Mouse (Mus musculus) lung, postnatal 0 days (tissue): Measurements from ENCODE around the gene Ntrk2. TPM values are rescaled to one million over a fixed set of nuclear protein-coding genes. Genes with fewer than 3 reads are reported as not detected.
A peak's percentile ranks its signal among the peaks of the same experiment; 100 is the strongest.

Experiments
- ATAC-seq: fragments of 200-750 bp; cut with Nextera tagmentation; 2 replicates; pipeline ENCODE4 v1.8.0; 2017; ENCODE audit warnings: moderate library complexity
- DNase-seq: peaks from one replicate; pipeline ENCODE4 v3.0.0-alpha.2; 2016; ENCODE audit warnings: low spot score
- H3K27ac ChIP-seq: fragments of 300-500 bp; sonication (generic); 2 replicates; pipeline ENCODE4 v1.5.1; 2014; ENCODE audit warnings: antibody characterized with exemption, mild to moderate bottlenecking, low read length, mixed read lengths
- H3K27me3 ChIP-seq: fragments of 300-500 bp; sonication (generic); replicated peaks from 2 replicates; pipeline ENCODE4 v1.6.1; 2014; ENCODE audit warnings: low read length, mixed read lengths; ENCODE audit not compliant: insufficient read depth
- H3K36me3 ChIP-seq: fragments of 300-500 bp; sonication (generic); 2 replicates; pipeline ENCODE4 v1.6.1; 2014; ENCODE audit warnings: low read length, mixed read lengths; ENCODE audit not compliant: insufficient read depth
- H3K4me1 ChIP-seq: fragments of 300-500 bp; sonication (generic); 2 replicates; pipeline ENCODE4 v1.6.1; 2014; ENCODE audit warnings: antibody characterized with exemption, low read depth, low read length, mixed read lengths; ENCODE audit not compliant: insufficient read depth
- H3K4me2 ChIP-seq: fragments of 300-500 bp; sonication (generic); replicated peaks from 2 replicates; pipeline ENCODE4 v1.6.1; 2014; ENCODE audit warnings: low read depth, mild to moderate bottlenecking, low read length, moderate library complexity, mixed read lengths
- H3K4me3 ChIP-seq: fragments of 300-500 bp; sonication (generic); 2 replicates; pipeline ENCODE4 v1.5.1; 2014; ENCODE audit warnings: low read depth, low read length
- H3K9ac ChIP-seq: fragments of 300-500 bp; sonication (generic); replicated peaks from 2 replicates; pipeline ENCODE4 v1.6.1; 2014; ENCODE audit warnings: low read depth, mild to moderate bottlenecking
- H3K9me3 ChIP-seq: fragments of 300-500 bp; sonication (generic); 2 replicates; pipeline ENCODE4 v1.6.1; 2016; ENCODE audit warnings: low read length, mixed read lengths
- CTCF ChIP-seq: IDR thresholded peaks from 2 replicates; pipeline ENCODE4 v1.5.1; 2016; ENCODE audit warnings: antibody characterized with exemption, mild to moderate bottlenecking
- EP300 ChIP-seq: IDR thresholded peaks from 2 replicates; pipeline ENCODE4 v1.6.1; 2016; ENCODE audit warnings: antibody characterized with exemption, mild to moderate bottlenecking, control low read depth
- WGBS: fragments of 180-500 bp; shearing (Covaris S2); extraction: QIAGEN DNeasy Blood & Tissue Kit; methylation state at CpG from one replicate; pipeline ENCODE4 v1.1.7; 2014; 5-methylcytosine and 5-hydroxymethylcytosine counted together
- polyA plus RNA-seq: library from polyadenylated mRNA; unstranded; fragments of >200 nt; fragmentation: Nextera tagmentation; extraction: Ambion mirVana; gene quantifications from 2 replicates; pipeline ENCODE4 v1.2.1, GENCODE M21; 2015

The Ntrk2 gene
- polyA plus RNA-seq, 1 experiment from 2014 or later: 2.9 TPM

DNA sequence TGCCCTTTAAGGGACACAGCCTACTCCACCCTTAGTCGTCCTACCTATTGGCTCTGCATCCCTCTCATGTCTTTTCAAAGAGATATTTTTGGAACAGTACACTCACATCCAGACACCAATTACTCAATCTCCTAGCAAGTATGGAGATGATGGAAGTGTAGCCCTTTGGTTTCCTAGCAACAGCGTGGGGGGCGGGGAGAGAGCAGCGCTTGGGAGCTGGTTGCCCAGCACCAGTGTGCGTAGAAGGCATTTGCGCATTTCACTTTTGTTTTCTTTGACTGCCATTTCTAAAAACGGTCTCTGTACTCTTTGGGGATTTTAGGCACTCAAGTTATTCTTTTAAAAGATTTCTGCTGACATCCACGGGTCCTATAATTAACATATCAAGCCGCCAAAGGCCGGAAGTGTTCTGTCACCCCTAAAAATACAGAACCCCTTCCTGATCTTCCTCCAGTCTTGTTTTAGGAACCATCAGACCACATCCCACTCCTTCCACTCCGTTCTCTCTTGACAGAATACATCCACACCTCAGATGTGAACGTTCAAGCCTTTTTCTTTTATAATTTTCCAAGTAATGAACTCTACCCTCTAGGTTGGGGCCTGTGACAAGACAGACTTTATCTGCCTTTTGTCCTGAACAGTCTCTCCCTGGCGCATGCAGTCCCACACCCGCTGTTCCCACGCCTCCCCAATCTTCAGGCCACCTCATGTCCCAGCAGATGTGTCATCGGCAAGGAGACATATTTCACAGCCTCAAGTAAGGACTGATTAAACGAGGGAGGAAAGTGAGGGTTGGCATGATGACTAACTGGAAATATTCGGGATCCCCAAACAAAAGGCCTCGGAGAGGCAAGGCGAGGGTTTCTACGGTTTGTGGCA lies 339.5 kb downstream of the Ntrk2 start:
- Histone ChIP-seq H3K4me1 (no peaks in the 10 kb centered on the region), H3K27me3 (no peaks in the 10 kb centered on the region), H3K4me2 (no peak overlapping the region), H3K9ac (no peak overlapping the region), H3K9me3 (no peaks in the 10 kb centered on the region), H3K36me3 (no peaks in the 10 kb centered on the region), H3K4me3 (no peak overlapping the region), H3K27ac (no peak overlapping the region)
- DNase-seq: peak; percentile 28
- TF ChIP-seq CTCF (no peak), EP300 (no peak)
- ATAC-seq: no peak
- WGBS: 54% methylated on average over 21 of the region's 21 CpGs

DNA sequence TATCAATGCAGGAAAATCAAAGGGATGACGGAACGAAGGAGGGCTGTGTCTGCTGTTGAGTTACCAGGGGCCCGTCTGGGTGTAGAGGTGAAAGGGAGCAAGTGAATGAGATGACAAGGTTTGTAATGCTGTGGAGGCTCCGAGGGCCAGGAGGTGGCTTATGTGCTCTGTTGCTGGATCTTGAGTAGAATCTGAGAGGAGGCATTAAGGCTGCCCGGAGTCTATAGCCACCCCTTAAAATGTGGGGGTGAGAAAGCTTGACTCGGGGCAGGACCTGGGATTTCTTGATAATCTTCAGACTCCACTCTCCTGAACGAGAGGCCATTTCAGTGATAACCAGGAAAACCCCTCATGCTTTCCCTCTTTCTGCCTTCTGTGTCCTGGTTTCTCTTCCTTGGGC lies 340.2 kb downstream of the Ntrk2 start:
- no peaks in the 10 kb centered on the region for H3K9me3 ChIP-seq
- H3K36me3 ChIP-seq: no peaks in the 10 kb centered on the region
- no peak overlapping the region for H3K27ac ChIP-seq
- TF ChIP-seq CTCF: no peak
- no peak for TF ChIP-seq EP300
- H3K4me3 ChIP-seq: no peak overlapping the region
- no peaks in the 10 kb centered on the region for H3K27me3 ChIP-seq
- DNase-seq: no peak
- 83% methylated on average over 7 of the region's 7 CpGs for WGBS
- H3K4me1 ChIP-seq: no peaks in the 10 kb centered on the region
- no peak overlapping the region for H3K9ac ChIP-seq
- no peak for ATAC-seq
- no peak overlapping the region for H3K4me2 ChIP-seq

DNA sequence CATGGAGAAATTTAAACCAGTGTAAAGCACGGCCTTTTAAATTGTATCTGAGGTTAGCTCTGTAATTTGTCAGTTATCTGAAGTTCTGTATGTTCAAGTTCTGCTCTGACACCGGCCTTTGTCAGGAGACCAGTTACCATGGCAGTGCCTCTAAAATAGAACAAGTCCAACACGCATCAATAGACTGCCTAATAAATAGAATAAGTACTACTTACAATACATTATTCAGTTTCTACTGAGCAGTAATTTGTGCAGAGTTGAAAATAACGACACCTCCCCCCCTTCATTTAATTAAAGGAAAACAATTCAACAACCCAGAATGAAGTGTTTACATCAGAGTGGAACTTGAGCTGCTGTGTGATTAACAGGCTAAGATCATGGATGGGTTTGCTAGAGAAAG lies 341.6 kb downstream of the Ntrk2 start:
- no peak for ATAC-seq
- Histone ChIP-seq H3K4me3 (no peak overlapping the region), H3K4me2 (no peak overlapping the region), H3K4me1 (no peaks in the 10 kb centered on the region), H3K27me3 (no peaks in the 10 kb centered on the region), H3K36me3 (no peaks in the 10 kb centered on the region), H3K27ac (no peak overlapping the region), H3K9ac (no peak overlapping the region), H3K9me3 (no peaks in the 10 kb centered on the region)
- TF ChIP-seq EP300 (no peak), CTCF (no peak)
- DNase-seq: no peak
- 71% methylated on average over 4 of the region's 4 CpGs for WGBS

DNA sequence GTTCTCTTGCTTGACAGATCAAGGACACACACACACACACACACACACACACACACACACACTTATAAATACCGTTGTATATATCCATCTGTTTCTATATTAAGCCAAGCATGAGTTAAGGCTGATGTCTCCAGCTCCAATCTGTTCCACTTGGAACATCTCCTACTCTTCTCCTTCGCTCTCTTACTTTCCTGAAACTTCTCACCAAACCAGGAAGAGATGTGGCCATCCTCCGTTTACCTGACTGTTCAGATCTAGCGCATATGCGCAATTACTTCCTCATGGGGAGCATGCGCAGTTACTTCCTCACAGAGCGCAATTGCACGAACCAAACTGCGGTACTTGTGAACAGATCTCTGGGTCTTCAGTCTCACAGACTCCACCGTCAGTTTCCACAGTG lies 342.4 kb downstream of the Ntrk2 start:
- H3K36me3 ChIP-seq: no peaks in the 10 kb centered on the region
- no peaks in the 10 kb centered on the region for H3K27me3 ChIP-seq
- H3K4me2 ChIP-seq: no peak overlapping the region
- TF ChIP-seq CTCF: no peak
- TF ChIP-seq EP300: no peak
- WGBS: 77% methylated on average over 10 of the region's 10 CpGs
- H3K9me3 ChIP-seq: no peaks in the 10 kb centered on the region
- no peaks in the 10 kb centered on the region for H3K4me1 ChIP-seq
- H3K9ac ChIP-seq: no peak overlapping the region
- DNase-seq (no peak), ATAC-seq (no peak)
- no peak overlapping the region for H3K4me3 ChIP-seq
- H3K27ac ChIP-seq: no peak overlapping the region

DNA sequence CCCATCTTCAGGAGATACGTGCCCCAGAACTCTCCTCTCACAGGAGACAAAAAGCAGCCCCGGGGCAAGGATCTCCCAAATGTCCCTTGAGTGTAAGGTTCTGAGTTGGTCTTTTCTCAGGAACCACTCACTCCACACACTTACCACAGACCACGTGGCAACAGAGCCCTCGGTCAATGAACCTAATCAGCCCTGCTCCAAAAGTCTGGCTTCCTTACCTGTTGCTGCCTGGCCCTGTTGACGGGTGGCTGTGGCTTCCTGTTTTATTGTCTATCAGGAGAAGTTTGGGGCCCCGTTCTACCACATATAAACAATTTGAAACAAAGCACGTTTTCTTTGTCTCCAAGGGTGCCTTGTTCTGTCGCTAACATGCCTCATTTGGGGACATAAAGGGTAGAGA lies 357.6 kb downstream of the Ntrk2 start:
- no peaks in the 10 kb centered on the region for H3K36me3 ChIP-seq
- no peaks in the 10 kb centered on the region for H3K27me3 ChIP-seq
- H3K4me2 ChIP-seq: no peak overlapping the region
- H3K27ac ChIP-seq: no peak overlapping the region
- no peak overlapping the region for H3K9ac ChIP-seq
- H3K4me3 ChIP-seq: no peak overlapping the region
- TF ChIP-seq EP300 (no peak), CTCF (no peak)
- DNase-seq (no peak), ATAC-seq (no peak)
- no peaks in the 10 kb centered on the region for H3K9me3 ChIP-seq
- WGBS: 69% methylated on average over 8 of the region's 8 CpGs
- no peaks in the 10 kb centered on the region for H3K4me1 ChIP-seq

DNA sequence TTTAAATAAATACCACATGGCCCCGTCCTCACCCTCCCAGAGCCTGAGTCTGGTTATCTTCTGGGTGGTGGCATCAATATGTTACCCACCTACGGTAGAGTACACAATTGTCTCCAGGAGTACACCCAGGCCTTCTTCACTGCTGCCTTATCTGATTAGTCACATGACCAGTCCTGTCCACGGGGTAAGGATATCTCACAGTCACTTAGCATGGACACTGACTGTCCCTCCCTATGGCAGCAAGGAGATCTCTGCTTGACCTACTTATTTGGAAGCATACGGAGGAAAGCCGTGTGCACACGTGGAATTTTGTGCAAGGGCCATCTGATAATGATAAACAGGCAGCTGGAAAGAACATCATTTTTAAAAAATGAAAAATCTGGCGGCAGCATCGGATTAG lies 367.5 kb downstream of the Ntrk2 start:
- no peak for ATAC-seq
- no peaks in the 10 kb centered on the region for H3K9me3 ChIP-seq
- no peak for TF ChIP-seq EP300
- no peaks in the 10 kb centered on the region for H3K4me1 ChIP-seq
- H3K36me3 ChIP-seq: no peaks in the 10 kb centered on the region
- DNase-seq: no peak
- H3K4me3 ChIP-seq: no peak overlapping the region
- WGBS: 56% methylated on average over 8 of the region's 8 CpGs
- H3K9ac ChIP-seq: no peak overlapping the region
- H3K27ac ChIP-seq: no peak overlapping the region
- no peaks in the 10 kb centered on the region for H3K27me3 ChIP-seq
- H3K4me2 ChIP-seq: no peak overlapping the region
